Mouse (Mus musculus) neural tube, embryonic 14.5 days (tissue): ENCODE measurements at regions not wholly inside any gene's neighbourhood (a gene's known extent, or its start where the extent isn't known, plus 50 kb on each side); places are given as distances from the start of the nearest gene placed in this dataset.

Experiments
- ATAC-seq: fragments of 200-750 bp; cut with Nextera tagmentation; 2 replicates; pipeline ENCODE4 v1.8.0; 2017; ENCODE audit warnings: low read depth, mild to moderate bottlenecking, moderate TSS enrichment, moderate library complexity
- H3K27ac ChIP-seq: fragments of 300-500 bp; sonication (generic); 2 replicates; pipeline ENCODE4 v1.5.1; 2014; ENCODE audit warnings: low read depth, mild to moderate bottlenecking, control low read depth, low read length, moderate library complexity, mixed read lengths
- H3K27me3 ChIP-seq: fragments of 300-500 bp; sonication (generic); 2 replicates; pipeline ENCODE4 v1.6.1; 2014; ENCODE audit warnings: low read length; ENCODE audit not compliant: control insufficient read depth, insufficient read depth
- H3K36me3 ChIP-seq: fragments of 300-500 bp; sonication (generic); 2 replicates; pipeline ENCODE4 v1.6.1; 2014; ENCODE audit warnings: low read length, mixed read lengths; ENCODE audit not compliant: control insufficient read depth, insufficient read depth
- H3K4me1 ChIP-seq: fragments of 300-500 bp; sonication (generic); 2 replicates; pipeline ENCODE4 v1.6.1; 2014; ENCODE audit warnings: low read length; ENCODE audit not compliant: control insufficient read depth, insufficient read depth
- H3K4me2 ChIP-seq: fragments of 300-500 bp; sonication (generic); 2 replicates; pipeline ENCODE4 v1.6.1; 2014; ENCODE audit warnings: mild to moderate bottlenecking, low read depth, low read length, control low read depth
- H3K4me3 ChIP-seq: fragments of 300-500 bp; sonication (generic); 2 replicates; pipeline ENCODE4 v1.5.1; 2014; ENCODE audit warnings: low read depth, low read length, control low read depth, mixed read lengths
- H3K9ac ChIP-seq: fragments of 300-500 bp; sonication (generic); replicated peaks from 2 replicates; pipeline ENCODE4 v1.6.1; 2014; ENCODE audit warnings: low read depth, mild to moderate bottlenecking, control low read depth, low read length, mixed read lengths
- H3K9me3 ChIP-seq: fragments of 300-500 bp; sonication (generic); 2 replicates; pipeline ENCODE4 v1.6.1; 2016; ENCODE audit warnings: low read length; ENCODE audit not compliant: control insufficient read depth
- WGBS: fragments of 180-500 bp; shearing (Covaris S2); extraction: QIAGEN DNeasy Blood & Tissue Kit; methylation state at CpG from one replicate; pipeline ENCODE4 v1.1.7; 2014; 5-methylcytosine and 5-hydroxymethylcytosine counted together

DNA sequence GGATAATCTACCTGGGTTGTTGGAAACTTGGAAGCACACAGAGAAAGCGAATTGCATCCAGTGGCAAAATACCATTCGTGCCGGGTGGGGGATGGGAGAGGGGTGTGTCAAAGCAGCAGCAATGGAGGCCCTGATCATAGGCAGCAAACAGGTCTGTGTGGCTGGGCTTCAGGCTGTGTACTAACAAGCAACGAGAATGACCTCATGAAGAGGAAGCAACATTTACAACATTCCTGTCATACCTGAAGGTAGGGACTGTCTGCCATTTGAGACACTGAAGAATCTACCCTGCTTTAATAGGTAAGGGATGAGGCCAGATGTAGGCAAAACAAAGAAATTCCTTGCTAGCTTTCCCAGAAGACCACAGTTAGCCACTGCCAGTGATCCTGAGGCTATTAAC is 62.0 kb upstream of the Arhgap21 start:
- H3K27me3 ChIP-seq = no peaks in the 10 kb centered on the region
- H3K36me3 ChIP-seq = no peaks in the 10 kb centered on the region
- 69% methylated on average over 4 of the region's 4 CpGs for WGBS
- no peak overlapping the region for H3K27ac ChIP-seq
- ATAC-seq = no peak
- H3K9me3 ChIP-seq = no peaks in the 10 kb centered on the region
- H3K4me2 ChIP-seq = no peak overlapping the region
- H3K4me1 ChIP-seq = no peaks in the 10 kb centered on the region
- no peak overlapping the region for H3K4me3 ChIP-seq
- no peak overlapping the region for H3K9ac ChIP-seq

DNA sequence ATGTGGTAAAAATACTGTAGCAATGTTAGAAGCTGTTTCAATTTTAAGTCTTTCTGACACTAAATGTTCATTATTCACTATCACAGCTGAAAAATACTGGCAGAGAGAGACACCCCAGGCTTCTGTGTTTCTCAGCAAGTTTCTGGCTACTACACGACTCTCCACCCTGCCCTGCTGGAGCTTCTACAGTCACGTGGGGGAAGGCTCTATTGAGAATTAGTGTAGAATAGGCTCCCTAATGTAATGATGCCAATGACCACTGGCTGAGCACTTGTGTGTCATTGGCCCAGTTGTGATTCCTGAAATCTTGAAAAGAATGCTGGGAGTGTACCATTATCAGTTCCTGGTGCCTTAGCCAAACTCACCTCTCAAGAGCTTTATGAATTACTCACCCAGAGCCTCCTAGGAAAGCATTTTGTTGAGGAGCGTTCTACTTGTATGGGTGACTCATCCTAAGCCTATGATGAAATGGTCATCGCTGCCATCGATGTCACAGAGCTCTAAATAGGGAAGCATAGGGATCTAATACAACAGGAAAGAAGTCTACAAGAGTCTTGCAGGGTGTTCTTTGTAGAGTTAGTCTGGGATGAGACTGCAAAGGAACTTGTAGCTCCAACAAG is 60.8 kb upstream of the Arhgap21 start:
- 79% methylated on average over 5 of the region's 5 CpGs for WGBS
- no peak for ATAC-seq

DNA sequence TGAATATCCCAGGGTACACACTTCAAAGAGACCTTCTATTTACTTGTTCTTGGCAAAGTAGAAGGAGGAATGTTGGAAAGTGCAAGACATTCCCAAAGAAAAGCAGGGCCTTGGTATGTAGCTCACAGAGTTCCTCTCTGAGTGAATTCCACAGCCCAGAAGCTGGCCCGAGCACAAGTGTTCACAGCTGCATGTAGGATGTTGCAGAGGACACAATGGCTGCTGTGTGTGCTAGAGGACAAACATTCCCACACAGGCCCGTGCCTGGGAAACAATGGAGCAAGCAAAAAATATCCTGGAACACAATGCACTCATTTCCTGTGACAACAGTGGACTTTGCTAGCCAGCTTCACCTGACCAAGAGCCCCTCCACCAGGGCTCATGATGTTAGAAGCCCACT is 59.9 kb upstream of the Arhgap21 start:
- no peak overlapping the region for H3K9ac ChIP-seq
- H3K9me3 ChIP-seq = no peaks in the 10 kb centered on the region
- H3K4me3 ChIP-seq = no peak overlapping the region
- 37% methylated on average over 2 of the region's 2 CpGs for WGBS
- no peaks in the 10 kb centered on the region for H3K4me1 ChIP-seq
- no peak for ATAC-seq
- no peaks in the 10 kb centered on the region for H3K36me3 ChIP-seq
- no peaks in the 10 kb centered on the region for H3K27me3 ChIP-seq
- H3K27ac ChIP-seq = no peak overlapping the region
- no peak overlapping the region for H3K4me2 ChIP-seq

More for the DNA sequence above, 60.8 kb upstream of the Arhgap21 start:
- Histone ChIP-seq H3K36me3 (no peaks in the 10 kb centered on the region), H3K27ac (no peak overlapping the region), H3K9ac (no peak overlapping the region), H3K27me3 (no peaks in the 10 kb centered on the region), H3K4me2 (no peak overlapping the region), H3K4me3 (no peak overlapping the region), H3K9me3 (no peaks in the 10 kb centered on the region), H3K4me1 (no peaks in the 10 kb centered on the region)

DNA sequence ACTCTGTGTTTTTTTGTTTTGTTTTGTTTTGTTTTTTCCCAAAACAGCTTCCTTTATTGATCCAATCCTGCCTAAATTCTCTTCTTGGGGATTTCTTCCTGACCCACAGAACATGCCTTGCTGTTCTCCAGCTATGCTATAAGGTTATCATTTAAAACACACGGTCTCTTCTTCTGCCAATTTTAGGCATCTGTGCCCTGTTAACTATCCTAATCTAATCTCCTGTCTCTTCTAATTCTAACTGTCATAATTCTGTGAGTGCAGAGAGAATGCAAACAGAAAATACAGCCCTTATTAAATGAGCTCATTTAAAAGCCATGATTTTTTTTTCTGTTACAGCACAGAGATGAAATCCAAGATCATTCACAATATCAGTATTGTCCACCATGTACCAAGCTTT is 49.9 kb upstream of the Arhgap21 start:
- Histone ChIP-seq H3K9me3 (no peaks in the 10 kb centered on the region), H3K9ac (no peak overlapping the region), H3K27me3 (no peaks in the 10 kb centered on the region), H3K36me3 (no peaks in the 10 kb centered on the region), H3K4me1 (no peaks in the 10 kb centered on the region), H3K4me3 (no peak overlapping the region), H3K4me2 (no peak overlapping the region), H3K27ac (no peak overlapping the region)
- no peak for ATAC-seq
- 92% methylated on average over 1 of the region's 1 CpGs for WGBS
